Mouse (Mus musculus): ENCODE data around the gene Pitpnm1. TPM values are rescaled to one million over a fixed set of nuclear protein-coding genes. Genes with fewer than 3 reads are reported as not detected.

The Pitpnm1 gene
- polyA plus RNA-seq, 1 experiment: 81.9 TPM

- no peak for DNase-seq (ENCODE audit: low read depth)
Observed at GRCm38 (mm10) chr19:4137913-4138312, 38.1 kb downstream of the Pitpnm1 start.

DNA sequence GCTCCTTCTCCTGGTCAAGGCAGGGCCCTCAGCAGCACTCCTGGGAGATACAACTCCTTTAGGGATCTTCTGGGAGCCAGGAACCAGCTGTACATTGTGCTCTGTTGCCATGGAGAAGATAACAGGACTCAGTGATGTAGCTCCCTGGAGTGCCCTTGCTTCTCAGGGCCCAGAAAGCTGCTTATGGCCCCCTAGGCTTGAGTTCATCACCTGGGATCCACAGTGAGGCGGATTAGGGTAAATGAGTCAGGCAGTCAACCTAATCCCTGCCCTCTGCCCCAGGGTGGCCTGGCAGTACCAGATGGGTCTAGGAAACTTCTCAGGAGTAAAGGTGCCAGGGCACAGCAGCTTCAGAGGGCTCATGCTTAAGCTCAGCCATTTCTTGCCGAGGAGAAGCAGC is 39.6 kb downstream of the Pitpnm1 start, which contains the start of gene Gpr152:
Gpr152 (plus strand) TSS at position 342 of the 400 bp plus-strand sequence.
- no peak for DNase-seq (ENCODE audit: low read depth)

DNA sequence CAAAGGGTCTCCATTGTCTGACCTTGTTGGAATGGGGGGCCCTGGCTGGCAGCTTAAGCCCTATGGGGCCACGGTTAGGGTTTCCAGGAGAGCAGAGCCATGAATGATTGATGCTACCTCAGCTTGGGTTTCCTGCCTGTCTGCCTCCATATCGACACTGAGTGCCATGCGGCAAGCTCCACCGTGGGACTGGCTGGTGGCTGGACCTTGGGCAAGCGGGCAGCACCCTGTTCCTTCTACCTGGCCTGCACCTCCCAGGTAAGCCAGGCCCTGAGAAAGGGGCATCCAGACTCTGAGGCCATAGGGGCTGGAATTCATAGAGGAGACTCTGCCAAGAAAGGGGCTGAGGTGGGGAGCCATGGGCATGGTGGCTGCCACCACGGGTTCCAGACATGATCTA is 40.3 kb downstream of the Pitpnm1 start:
- DNase-seq (ENCODE audit: low read depth): no peak

DNA sequence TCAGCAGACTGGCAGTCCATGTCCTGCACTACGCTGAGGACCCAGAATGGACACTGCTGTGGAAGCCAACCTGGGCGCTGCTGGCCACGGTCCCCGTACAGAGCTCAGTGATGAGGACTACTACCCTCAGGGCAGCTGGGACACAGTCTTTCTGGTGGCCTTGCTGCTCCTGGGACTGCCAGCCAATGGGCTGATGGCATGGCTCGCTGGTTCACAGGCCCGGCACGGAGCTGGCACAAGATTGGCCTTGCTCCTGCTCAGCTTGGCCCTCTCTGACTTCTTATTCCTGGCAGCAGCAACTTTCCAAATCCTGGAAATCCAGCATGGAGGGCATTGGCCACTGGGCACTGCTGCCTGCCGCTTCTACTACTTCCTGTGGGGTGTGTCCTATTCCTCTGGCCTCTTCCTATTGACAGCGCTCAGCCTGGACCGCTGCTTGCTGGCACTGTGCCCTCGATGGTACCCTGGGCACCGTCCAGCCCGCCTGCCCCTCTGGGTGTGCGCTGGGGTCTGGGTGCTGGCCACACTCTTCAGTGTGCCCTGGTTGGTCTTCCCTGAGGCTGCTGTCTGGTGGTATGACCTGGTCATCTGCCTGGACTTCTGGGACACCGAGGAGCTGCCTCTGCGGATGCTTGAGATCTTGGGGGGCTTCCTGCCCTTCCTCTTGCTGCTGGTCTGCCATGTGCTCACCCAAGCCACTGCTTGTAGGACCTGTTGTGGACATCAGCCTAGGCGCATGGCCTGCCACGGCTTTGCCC is 42.8 kb downstream of the Pitpnm1 start:
- no peak for DNase-seq (ENCODE audit: low read depth)

DNA sequence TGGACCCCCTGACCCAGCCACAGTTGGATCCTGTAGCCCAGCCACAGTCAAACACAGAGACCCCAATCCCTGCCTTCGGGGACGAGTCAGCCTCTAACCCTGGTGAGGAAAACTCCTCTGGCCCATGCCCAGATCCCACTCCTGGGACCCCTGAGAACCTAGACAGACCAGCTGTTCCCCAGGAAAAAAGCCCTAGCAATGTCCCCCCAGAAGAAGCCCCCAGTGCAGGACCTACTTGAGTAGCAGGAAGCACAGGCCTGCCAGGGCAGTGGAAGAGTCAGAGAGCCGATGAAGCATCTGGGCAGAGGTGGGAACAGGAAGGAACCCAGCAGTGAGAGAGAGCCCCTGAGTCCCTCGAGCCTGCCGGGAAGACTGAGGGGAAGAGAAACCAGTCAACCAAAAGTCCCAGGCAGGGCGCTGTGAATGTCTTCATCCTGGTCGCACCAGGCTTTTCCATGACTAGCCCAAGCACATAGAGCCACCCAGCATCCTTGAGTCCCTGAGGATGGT is 44.0 kb downstream of the Pitpnm1 start, which contains the start of gene Cabp4:
Cabp4 (minus strand) TSS at position 275 of the 510 bp plus-strand sequence.
- DNase-seq (ENCODE audit: low read depth): no peak

- no peak for DNase-seq (ENCODE audit: low read depth)
Observed at GRCm38 (mm10) chr19:4144550-4145498, 45.0 kb downstream of the Pitpnm1 start.

GRCm38 (mm10) chr19:4145936-4146335 is 46.1 kb downstream of the Pitpnm1 start:
- DNase-seq (ENCODE audit: low read depth): no peak

DNA sequence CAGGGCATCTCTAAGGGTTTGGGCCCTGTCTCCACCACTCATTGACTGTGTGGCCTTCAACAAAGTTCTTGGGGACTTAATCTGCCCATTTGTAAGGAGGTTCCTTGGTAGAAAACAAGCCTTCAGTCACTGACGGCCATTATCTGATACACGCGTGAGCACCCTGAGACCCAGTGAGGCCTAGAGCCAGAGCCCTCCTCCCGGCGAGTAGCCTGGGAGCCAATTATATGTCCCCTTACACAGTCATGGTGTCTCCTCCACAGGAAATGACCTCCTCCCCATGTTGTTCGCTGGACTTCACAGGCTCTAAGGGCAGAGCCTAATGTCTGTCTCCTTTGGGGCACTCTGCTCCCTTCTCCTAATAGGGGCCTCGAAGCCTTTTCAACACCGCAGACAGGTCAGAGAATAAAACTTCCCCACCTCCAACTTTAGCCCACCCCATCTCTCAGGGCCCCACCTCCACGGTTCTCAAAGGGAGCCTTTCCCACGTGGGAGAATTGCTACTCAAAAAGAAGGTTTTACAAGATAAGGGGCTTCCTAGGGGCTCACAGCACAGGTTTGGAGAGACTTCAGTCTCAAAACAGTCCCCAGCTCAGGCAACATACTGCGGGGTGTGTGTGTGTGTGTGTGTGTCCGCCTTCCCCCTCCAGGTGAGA is 46.7 kb downstream of the Pitpnm1 start:
- DNase-seq (ENCODE audit: low read depth): no peak

- peak; percentile 59 for DNase-seq (ENCODE audit: low read depth)
Observed at GRCm38 (mm10) chr19:4147022-4147405, 47.2 kb downstream of the Pitpnm1 start.

DNA sequence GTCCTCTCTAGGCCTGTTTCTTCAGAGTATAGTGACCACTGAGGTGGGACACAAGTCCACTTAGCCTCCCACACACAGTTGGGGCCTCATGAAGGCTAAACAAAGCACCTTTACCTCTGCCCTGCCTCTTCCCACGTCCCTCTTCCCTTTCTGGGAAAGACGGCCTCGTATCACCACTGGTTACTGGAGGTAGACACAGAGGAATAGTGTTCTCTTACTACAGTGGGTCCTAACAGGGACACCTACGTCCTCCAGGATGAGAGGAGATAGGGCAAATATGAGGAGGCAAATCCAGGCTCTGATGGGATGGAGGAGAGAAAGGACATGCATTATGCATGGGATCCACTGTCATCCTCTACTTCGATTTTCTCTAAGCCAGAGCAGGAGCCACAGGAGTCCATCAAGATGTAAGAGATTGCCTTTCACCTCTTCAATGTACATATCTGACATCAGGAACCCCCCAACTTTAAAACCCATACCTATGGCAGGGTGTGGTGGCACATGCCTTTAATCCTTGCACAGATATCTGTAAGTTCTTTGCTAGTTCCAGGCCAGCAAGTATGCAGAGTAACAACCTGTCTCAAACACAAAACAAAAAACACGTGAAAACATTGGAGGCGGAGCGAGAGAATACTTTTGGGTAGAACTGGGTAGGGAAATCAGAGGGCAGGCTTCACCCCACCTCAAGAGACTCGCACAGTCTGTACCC is 48.1 kb downstream of the Pitpnm1 start:
- DNase-seq (ENCODE audit: low read depth): no peak

DNA sequence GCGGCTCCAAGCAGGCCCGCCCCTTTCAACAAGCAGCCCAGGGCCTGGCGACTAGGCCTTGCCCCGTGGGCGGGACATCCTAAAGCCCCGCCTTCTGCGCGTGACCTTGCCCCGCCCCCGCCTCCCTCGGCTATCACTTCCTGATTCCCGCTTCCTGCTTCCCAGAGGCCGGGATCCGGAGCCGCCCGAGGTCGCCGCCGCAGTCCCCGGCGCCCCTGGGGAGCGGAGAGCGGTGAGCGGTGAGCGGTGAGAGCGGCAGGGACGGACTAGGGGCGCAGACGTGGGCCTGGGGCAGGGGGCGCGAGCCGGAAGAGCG is 48.7 kb downstream of the Pitpnm1 start, which contains the start of gene Coro1b:
Coro1b (plus strand) TSS at position 129 of the 316 bp plus-strand sequence.
- DNase-seq (ENCODE audit: low read depth): no peak

GRCm38 (mm10) chr19:4148819-4149218 is 49.0 kb downstream of the Pitpnm1 start:
- DNase-seq (ENCODE audit: low read depth): no peak

DNA sequence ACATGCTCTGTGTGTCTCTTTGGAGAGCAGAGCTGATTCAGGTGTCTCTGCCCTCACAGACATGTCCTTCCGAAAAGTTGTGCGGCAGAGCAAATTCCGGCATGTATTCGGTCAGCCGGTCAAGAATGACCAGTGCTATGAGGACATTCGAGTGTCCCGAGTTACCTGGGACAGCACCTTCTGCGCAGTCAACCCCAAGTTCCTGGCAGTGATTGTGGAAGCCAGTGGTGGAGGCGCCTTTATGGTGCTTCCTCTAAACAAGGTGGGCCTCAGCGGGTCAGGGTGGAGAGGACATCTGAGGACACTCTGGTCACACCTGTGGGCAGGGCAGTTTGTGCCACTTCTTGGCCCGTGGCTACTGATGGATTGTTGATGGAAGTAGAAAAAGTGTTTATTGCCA is 49.5 kb downstream of the Pitpnm1 start:
- DNase-seq (ENCODE audit: low read depth): no peak

GRCm38 (mm10) chr19:4149764-4150461 is 50.1 kb downstream of the Pitpnm1 start:
- DNase-seq (ENCODE audit: low read depth): no peak

- DNase-seq (ENCODE audit: low read depth): no peak
Observed at GRCm38 (mm10) chr19:4150567-4151487, 51.0 kb downstream of the Pitpnm1 start.

DNA sequence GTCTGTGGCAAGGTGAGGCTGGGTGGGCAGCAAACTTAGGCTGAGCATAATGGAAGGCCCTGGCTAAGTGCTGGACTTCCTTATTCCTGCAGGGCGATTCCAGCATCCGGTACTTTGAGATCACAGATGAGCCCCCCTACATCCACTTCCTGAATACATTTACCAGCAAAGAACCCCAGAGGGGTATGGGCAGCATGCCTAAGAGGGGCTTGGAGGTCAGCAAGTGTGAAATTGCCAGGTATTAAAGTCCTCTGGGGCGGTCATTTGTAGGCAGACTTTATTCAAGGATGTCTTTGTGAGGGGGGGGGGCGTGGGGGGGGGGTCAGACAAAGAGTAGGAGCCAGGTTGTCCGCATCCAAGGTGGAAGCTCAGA is 51.7 kb downstream of the Pitpnm1 start:
- no peak for DNase-seq (ENCODE audit: low read depth)

DNA sequence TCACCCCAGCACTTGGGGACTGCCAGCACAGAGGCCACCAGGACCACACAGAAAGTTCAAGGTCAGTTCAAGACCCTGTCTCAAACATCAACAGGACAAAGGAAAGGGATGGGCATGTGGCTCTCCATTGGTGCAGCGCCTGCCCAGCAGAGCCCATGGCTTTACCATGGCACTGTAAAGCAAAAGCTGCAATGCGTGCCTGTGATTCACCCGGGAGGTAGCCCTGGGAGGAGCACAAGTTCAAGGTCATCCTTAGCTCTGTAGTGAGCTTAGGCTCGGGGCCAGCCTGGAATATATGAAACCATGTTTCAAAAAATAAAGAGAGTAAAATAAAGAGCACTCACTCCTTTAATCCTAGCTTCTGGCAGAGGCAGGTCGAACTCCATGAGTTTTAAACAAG is 52.1 kb downstream of the Pitpnm1 start:
- DNase-seq (ENCODE audit: low read depth): no peak

- DNase-seq (ENCODE audit: low read depth): no peak
Observed at GRCm38 (mm10) chr19:4152445-4153231, 52.8 kb downstream of the Pitpnm1 start.

DNA sequence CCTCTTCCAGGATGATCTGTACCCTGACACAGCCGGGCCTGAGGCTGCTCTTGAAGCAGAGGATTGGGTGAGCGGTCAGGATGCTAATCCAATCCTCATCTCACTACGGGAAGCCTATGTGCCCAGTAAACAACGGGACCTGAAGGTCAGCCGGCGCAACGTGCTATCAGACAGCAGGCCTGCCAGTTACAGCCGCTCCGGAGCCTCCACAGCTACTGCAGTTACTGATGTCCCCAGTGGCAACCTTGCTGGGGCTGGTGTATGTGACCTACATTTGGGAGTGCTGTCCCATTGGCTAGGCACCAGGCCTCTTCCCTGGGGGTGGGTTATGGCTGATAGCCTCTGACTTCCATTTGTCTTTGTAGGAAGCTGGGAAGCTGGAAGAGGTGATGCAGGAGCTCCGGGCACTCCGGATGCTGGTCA is 53.4 kb downstream of the Pitpnm1 start, which contains the start of gene Ptprcap:
Ptprcap (plus strand) TSS at position 373 of the 423 bp plus-strand sequence.
- DNase-seq (ENCODE audit: low read depth): no peak
